Mouse (Mus musculus) hindbrain, embryonic 15.5 days (tissue): ENCODE measurements at regions not wholly inside any gene's neighbourhood (a gene's known extent, or its start where the extent isn't known, plus 50 kb on each side); places are given as distances from the start of the nearest gene placed in this dataset.
"Not testable (repeated sequence)": the region's sequence is repeated elsewhere in the genome, so short reads cannot be mapped to it uniquely, and the experiment has no call there.

Experiments used
- ATAC-seq: fragments of 200-750 bp; cut with Nextera tagmentation; 2 replicates; pipeline ENCODE4 v1.8.0; 2017; ENCODE audit warnings: low read depth, moderate number of reproducible peaks, moderate TSS enrichment; ENCODE audit not compliant: low FRiP score
- H3K27ac ChIP-seq: fragments of 300-500 bp; sonication (generic); replicated peaks from 2 replicates; pipeline ENCODE4 v1.5.1; 2015; ENCODE audit warnings: mild to moderate bottlenecking, inconsistent platforms
- H3K27me3 ChIP-seq: fragments of 300-500 bp; sonication (generic); 2 replicates; pipeline ENCODE4 v1.6.1; 2015; ENCODE audit warnings: control low read depth, inconsistent platforms
- H3K36me3 ChIP-seq: fragments of 300-500 bp; sonication (generic); 2 replicates; pipeline ENCODE4 v1.6.1; 2015; ENCODE audit warnings: control low read depth, inconsistent platforms
- H3K4me1 ChIP-seq: fragments of 300-500 bp; sonication (generic); replicated peaks from 2 replicates; pipeline ENCODE4 v1.6.1; 2015; ENCODE audit warnings: control low read depth, inconsistent platforms
- H3K4me2 ChIP-seq: fragments of 300-500 bp; sonication (generic); 2 replicates; pipeline ENCODE4 v1.6.1; 2015; ENCODE audit warnings: moderate library complexity, mild to moderate bottlenecking, inconsistent platforms
- H3K4me3 ChIP-seq: fragments of 300-500 bp; sonication (generic); 2 replicates; pipeline ENCODE4 v1.5.1; 2015; ENCODE audit warnings: mild to moderate bottlenecking, inconsistent platforms
- H3K9ac ChIP-seq: fragments of 300-500 bp; sonication (generic); 2 replicates; pipeline ENCODE4 v1.6.1; 2015; ENCODE audit warnings: inconsistent platforms
- H3K9me3 ChIP-seq: fragments of 300-500 bp; sonication (generic); 2 replicates; pipeline ENCODE4 v1.6.1; 2016; ENCODE audit warnings: control low read depth, inconsistent platforms
- WGBS: fragments of 180-500 bp; shearing (Covaris S2); methylation state at CpG from one replicate; pipeline ENCODE4 v1.1.7; 2015; 5-methylcytosine and 5-hydroxymethylcytosine counted together

DNA sequence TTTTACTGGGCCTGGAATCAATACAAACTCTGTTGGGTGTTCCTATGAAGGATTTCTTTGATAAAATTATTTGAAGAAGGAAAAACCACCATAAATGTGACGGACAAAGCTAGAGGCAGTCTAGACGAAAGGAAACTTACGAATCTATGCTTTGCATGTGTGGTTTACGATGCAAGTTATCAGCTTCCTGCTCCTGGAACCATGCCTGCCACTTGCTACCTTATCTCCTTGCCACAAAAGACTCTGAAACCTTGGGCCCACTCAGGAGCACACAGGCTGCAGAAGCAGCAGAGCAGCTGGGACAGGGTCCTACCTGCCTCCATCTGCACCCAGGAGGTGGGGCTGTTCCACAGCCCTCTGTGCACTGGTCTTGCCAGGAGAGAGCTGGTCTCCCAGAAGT, 287.5 kb downstream of the Arl6ip6 start:
- H3K27ac ChIP-seq, H3K36me3 ChIP-seq, H3K9ac ChIP-seq, ATAC-seq, H3K9me3 ChIP-seq, H3K27me3 ChIP-seq, H3K4me2 ChIP-seq, H3K4me3 ChIP-seq, H3K4me1 ChIP-seq: not testable (repeated sequence)
- WGBS = 94% methylated on average over 4 of the region's 4 CpGs

DNA sequence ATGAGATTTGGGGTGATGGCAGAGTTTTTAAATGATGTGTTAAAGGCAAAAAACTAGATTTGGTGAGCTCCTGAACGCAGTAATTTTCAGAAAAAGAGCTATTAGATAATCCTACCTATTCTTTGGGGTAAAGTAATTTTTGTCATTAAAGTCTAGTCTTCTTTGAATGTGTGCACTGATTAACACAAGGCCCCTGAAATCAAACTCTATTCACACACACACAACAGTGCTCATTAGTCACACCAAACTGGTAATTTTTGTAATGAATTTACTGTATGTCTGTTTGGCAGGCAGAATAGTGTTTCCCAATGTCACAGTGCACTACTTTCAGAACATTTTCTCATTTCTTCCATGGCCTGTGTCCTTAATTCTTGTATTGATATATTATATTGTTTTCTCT, 296.8 kb downstream of the Arl6ip6 start:
- Histone ChIP-seq H3K36me3 (no peaks in the 10 kb centered on the region), H3K27me3 (no peaks in the 10 kb centered on the region), H3K4me1 (0 out of 2 replicates have a peak, but pooled peaks cover 4% of the 10 kb centered on the region), H3K9ac (no peak overlapping the region), H3K27ac (no peak overlapping the region), H3K9me3 (no peaks in the 10 kb centered on the region), H3K4me2 (no peak overlapping the region), H3K4me3 (no peak overlapping the region)
- WGBS = 86% methylated on average over 1 of the region's 1 CpGs
- no peak for ATAC-seq

DNA sequence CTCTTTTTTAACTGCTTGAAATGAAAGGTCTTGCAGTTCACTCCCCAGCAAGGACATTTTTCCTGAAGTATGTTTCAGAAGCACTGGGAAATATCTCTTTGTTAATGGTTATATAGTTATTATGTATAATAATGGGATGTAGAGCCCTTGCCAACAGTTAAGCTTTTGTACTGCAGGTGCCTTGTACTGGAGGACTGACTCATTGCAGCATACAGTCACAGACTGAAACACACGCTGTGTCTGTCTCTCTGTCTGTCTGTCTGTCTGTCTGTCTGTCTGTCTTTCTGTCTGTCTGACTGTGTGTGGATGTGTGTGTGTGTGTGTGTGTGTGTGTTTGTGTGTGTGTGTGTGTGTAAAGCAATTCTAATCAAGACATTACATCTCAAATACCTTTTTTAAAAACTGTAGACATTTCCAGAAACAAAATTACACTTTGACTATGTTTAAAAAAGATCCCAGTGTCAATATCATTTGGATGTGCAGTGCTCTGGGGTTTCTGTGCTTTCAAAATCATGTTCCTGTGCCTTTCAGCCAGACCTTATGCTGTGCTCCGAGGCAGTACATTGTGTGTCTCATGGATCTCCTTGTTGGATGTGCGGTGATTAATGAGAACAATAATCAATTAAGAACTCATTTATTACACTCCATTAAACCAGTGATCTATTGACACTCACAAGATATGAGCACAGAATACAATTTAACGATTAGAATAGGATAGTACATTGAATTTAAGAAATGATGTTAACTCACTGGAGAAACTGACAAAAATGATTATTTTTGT, 299.5 kb downstream of the Arl6ip6 start:
- no peaks in the 10 kb centered on the region for H3K27me3 ChIP-seq
- H3K9me3 ChIP-seq = no peaks in the 10 kb centered on the region
- H3K9ac ChIP-seq = no peak overlapping the region
- H3K36me3 ChIP-seq = no peaks in the 10 kb centered on the region
- H3K4me3 ChIP-seq = no peak overlapping the region
- WGBS = 44% methylated on average over 4 of the region's 4 CpGs
- no peak overlapping the region for H3K4me2 ChIP-seq
- ATAC-seq = peak; percentile 51; the same call in 1 of the 2 replicates
- no peak overlapping the region for H3K27ac ChIP-seq
- H3K4me1 ChIP-seq = 0 out of 2 replicates have a peak, but pooled peaks cover 4% of the 10 kb centered on the region

DNA sequence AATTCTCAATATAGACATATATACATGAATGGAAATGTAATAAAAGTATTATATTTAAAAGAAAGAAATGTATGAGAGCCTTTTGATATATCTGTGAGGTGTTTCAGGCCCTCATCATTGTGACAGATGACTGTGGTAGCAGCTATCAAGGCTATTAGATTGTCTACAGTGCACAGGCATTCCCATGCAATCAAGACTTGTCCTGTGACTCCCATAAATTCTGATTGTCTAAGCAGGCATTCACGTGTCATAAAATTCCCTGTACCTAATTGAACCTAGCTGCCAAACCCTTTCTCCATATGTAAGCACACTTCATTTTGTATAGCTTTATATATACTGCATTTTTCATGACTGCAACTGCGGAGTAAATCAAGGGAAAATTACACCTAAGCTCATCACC, 301.3 kb downstream of the Arl6ip6 start:
- Histone ChIP-seq H3K27me3 (no peaks in the 10 kb centered on the region), H3K9me3 (no peaks in the 10 kb centered on the region), H3K4me3 (no peak overlapping the region), H3K36me3 (no peaks in the 10 kb centered on the region), H3K9ac (no peak overlapping the region), H3K4me2 (no peak overlapping the region), H3K4me1 (0 out of 2 replicates have a peak, but pooled peaks cover 4% of the 10 kb centered on the region), H3K27ac (no peak overlapping the region)
- 67% methylated on average over 2 of the region's 2 CpGs for WGBS
- ATAC-seq = no peak

DNA sequence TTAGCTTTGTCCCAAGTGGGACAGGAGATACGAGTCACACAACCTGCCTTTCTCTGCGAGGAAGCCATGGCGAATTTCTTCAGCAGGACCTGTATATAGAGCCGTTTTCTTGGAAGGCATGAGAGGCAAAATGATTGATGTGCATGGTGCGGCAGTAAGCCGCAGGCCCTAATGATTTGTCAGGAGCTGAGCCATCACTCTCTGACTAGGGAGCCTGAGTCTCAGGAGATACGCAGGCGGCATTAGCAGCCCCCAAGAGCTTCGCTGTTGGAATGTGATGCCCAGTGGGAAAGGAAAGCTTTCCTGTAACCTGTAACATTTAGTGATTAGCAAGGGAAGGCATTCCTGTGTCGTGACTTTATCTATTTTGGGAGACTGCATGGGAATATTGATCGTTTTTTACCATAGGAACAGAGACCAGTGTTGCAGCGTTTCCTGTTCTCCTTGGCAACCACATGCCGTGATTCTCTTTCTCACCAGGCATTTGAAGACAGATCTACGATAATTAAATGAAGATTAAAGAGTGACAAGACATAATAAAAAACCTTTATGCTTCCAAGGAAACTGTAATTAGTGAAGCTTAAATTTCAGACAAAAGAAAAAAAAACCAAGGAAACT, 310.2 kb downstream of the Arl6ip6 start:
- peak overlapping the region; percentile 31 for H3K4me3 ChIP-seq
- H3K9ac ChIP-seq = peak overlapping the region; percentile 34
- peak overlapping the region; percentile 56 for H3K27ac ChIP-seq
- peaks cover 6% of the 10 kb centered on the region; the same call in 1 of the 2 replicates for H3K4me1 ChIP-seq
- H3K36me3 ChIP-seq = no peaks in the 10 kb centered on the region
- H3K27me3 ChIP-seq = no peaks in the 10 kb centered on the region
- H3K4me2 ChIP-seq = peak overlapping the region; percentile 61
- ATAC-seq = peak; percentile 94
- WGBS = 21% methylated on average over 14 of the region's 14 CpGs
- no peaks in the 10 kb centered on the region for H3K9me3 ChIP-seq

DNA sequence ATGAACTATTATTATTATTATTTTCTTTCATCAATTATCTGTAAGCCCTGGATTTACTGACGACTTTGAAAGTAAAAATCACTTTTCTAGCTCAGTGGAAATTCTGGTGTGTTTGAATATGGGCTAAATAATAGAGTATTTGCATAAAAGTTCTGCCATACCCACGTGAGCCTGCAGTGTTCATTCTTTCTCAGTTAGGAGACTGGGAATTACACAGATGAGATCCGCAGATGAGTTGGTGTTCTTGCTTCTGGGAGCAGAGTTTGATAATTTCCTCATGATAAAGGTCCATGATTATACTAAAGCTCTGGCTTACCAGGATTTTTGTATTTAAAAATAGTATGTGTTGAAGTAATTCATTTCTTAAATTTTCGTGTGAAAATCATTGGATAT, 310.7 kb downstream of the Arl6ip6 start:
- H3K4me1 ChIP-seq = peaks cover 6% of the 10 kb centered on the region; the same call in 1 of the 2 replicates
- no peak overlapping the region for H3K4me3 ChIP-seq
- no peaks in the 10 kb centered on the region for H3K27me3 ChIP-seq
- H3K36me3 ChIP-seq = no peaks in the 10 kb centered on the region
- no peak for ATAC-seq
- H3K9me3 ChIP-seq = no peaks in the 10 kb centered on the region
- H3K27ac ChIP-seq = no peak overlapping the region
- whole genome bisulfite sequencing = 37% methylated on average over 4 of the region's 4 CpGs
- H3K4me2 ChIP-seq = peak overlapping the region; percentile 61
- no peak overlapping the region for H3K9ac ChIP-seq

DNA sequence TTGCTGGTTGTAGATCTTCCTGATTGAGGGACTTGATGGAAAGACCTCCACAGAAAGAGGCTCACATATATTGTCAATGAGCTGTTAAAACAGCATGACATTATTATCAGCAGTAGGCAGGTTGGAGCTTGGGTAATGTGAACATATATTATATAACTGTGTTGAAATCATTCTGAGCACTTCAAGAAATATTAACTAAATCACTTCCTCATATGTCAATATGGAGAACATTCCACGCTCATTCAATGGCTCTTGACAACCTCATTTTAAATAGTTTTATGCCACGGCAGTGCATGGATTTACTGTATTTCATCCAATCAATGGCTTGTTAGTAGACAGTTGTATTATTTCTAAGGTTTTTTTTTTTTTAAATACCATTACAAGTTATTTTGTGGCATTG, 350.6 kb downstream of the Arl6ip6 start:
- ATAC-seq = no peak
- 91% methylated on average over 2 of the region's 2 CpGs for WGBS
- no peaks in the 10 kb centered on the region for H3K27me3 ChIP-seq

DNA sequence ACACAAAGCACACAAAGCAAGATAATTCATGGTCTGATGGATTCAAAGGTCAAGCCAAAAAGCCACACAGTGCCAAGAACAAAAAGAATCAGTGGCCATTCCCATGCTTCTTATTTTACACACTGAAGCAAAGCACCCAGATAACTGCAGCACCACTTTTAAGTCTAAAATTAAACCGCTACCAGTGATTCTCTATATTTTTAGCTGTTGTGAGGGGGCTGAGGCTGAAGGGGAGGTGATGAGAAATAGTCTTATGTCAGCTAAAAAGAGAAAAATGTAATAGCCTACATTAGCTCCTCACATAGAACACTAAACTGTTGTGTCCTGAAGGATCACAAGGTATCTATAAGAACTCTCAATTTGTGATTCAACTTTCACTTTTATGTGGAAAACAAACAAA, 382.5 kb downstream of the Arl6ip6 start:
- no peak overlapping the region for H3K9ac ChIP-seq
- no peaks in the 10 kb centered on the region for H3K4me1 ChIP-seq
- no peak overlapping the region for H3K27ac ChIP-seq
- H3K27me3 ChIP-seq = no peaks in the 10 kb centered on the region
- H3K4me3 ChIP-seq = no peak overlapping the region
- no peaks in the 10 kb centered on the region for H3K9me3 ChIP-seq
- no peak overlapping the region for H3K4me2 ChIP-seq
- WGBS = 31% methylated on average over 1 of the region's 1 CpGs
- H3K36me3 ChIP-seq = no peaks in the 10 kb centered on the region
- ATAC-seq = no peak

More for the DNA sequence above, 350.6 kb downstream of the Arl6ip6 start:
- H3K4me2 ChIP-seq = no peak overlapping the region
- no peak overlapping the region for H3K4me3 ChIP-seq
- H3K4me1 ChIP-seq = no peaks in the 10 kb centered on the region
- H3K27ac ChIP-seq = no peak overlapping the region
- no peaks in the 10 kb centered on the region for H3K36me3 ChIP-seq
- H3K9ac ChIP-seq = no peak overlapping the region
- H3K9me3 ChIP-seq = 0 out of 2 replicates have a peak, but pooled peaks cover 4% of the 10 kb centered on the region

DNA sequence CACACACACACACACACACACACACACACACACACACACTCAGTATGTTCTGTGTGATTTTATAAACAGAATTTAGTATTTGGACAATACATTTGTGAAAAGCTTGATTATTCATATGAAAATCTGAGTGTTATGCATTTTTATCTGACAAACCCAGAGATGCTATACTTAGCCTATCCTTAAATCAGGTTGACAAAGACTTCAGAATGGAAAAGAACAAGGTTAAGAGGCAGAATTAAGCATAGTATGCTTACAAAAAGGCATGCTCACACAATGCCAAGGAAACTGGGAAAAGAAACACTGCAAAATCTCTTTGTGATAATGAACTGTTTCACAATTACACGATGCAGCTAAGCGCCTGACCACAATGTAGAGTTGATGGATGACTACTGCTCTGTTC, 414.3 kb downstream of the Arl6ip6 start:
- Histone ChIP-seq H3K4me1 (no peaks in the 10 kb centered on the region), H3K4me2 (no peak overlapping the region), H3K36me3 (no peaks in the 10 kb centered on the region), H3K27me3 (no peaks in the 10 kb centered on the region), H3K4me3 (no peak overlapping the region), H3K27ac (no peak overlapping the region), H3K9ac (no peak overlapping the region), H3K9me3 (no peaks in the 10 kb centered on the region)
- 63% methylated on average over 2 of the region's 2 CpGs for WGBS
- no peak for ATAC-seq

DNA sequence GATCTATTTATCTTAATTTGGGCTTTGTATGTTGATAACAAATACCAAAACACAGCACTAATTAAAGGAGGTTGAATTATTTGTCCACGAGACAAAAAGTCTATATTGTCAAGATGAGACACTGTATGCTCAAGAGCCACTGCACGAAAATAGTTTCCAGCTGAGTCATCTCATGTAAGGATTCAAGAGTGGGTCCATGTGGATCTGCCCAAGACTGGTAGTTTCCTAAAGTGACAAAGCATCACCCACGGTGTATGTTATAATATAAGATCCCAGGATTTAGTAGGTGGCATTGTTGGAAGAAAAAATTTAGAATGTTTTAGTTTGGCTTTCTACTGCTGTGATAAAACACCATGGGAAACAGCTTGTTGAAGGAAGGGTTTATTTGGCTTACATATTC, 428.2 kb downstream of the Arl6ip6 start:
- ATAC-seq = no peak
- Histone ChIP-seq H3K36me3 (no peaks in the 10 kb centered on the region), H3K9me3 (no peaks in the 10 kb centered on the region), H3K9ac (no peak overlapping the region), H3K4me3 (no peak overlapping the region), H3K27me3 (no peaks in the 10 kb centered on the region), H3K4me1 (no peaks in the 10 kb centered on the region), H3K4me2 (no peak overlapping the region), H3K27ac (no peak overlapping the region)
- WGBS = 86% methylated on average over 3 of the region's 3 CpGs

DNA sequence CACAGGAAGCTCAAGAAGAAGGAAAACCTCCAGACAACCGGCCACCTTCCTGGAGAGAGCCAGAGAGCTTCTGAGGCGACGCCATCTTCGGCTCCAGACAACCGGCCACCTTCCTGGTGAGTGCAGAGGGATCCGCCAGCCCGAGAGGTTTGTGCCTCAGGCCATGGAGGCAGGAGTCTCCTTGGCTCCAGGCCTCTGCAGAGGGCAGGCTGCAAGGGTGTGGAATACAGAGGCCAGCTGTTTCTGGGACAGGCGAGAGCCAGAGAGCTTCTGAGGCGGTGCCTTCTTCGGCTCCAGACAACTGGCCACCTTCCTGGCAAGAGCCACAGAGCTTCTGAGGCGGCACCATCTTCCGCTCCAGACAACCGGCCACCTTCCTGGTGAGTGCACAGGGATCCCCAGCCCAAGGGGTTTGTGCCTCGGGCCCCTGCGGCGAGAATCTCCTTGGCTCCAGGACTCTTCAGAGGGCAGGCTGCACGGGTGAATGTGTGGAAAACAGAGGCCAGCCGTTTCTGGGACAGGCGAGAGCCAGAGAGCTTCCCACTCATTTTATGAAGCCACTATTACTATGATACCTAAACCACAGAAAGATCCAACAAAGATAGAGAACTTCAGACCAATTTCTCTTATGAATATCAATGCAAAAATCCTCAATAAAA, 441.4 kb downstream of the Arl6ip6 start:
- H3K9ac ChIP-seq, H3K27me3 ChIP-seq, H3K27ac ChIP-seq, H3K4me3 ChIP-seq, H3K4me1 ChIP-seq, H3K4me2 ChIP-seq, H3K36me3 ChIP-seq, ATAC-seq, H3K9me3 ChIP-seq: not testable (repeated sequence)
- WGBS = 71% methylated on average over 19 of the region's 19 CpGs

DNA sequence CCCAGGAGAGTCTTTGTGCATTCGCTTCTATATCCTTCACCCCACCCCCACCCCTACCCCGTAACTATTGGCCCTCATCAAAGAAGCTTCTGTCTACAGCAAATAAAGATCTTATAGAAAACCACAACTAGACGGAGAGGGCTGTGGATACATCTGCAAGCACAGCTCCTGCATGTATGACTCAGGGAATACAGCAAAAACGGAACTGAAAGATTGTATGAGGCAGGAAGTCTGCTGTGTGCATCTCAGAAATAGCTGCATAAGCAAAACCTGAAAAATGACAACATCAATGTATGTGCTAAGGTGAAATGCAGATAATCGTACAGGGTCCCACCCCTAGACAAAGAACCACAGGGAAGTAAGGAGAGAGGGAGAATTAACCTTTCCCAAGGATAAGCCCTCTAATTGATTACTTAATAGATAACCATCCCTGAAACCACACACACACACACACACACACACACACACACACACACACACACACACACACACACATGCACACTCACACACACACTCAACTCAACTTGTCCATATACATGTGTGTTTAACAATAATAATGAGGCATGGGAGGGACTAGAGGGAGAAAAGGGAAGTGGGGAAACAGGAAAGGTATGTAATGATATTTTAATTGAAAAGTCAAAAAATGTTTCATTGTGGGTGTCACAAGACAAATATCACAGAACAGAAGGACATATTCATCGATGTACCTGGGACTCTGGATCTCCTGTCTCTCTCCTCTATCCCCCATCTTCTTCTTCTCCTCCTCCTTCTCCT, 416.6 kb downstream of the Rprm start:
- Histone ChIP-seq H3K4me1 (no peaks in the 10 kb centered on the region), H3K9ac (no peak overlapping the region), H3K27me3 (no peaks in the 10 kb centered on the region), H3K4me3 (no peak overlapping the region), H3K27ac (no peak overlapping the region), H3K36me3 (no peaks in the 10 kb centered on the region), H3K9me3 (no peaks in the 10 kb centered on the region), H3K4me2 (no peak overlapping the region)
- no peak for ATAC-seq
- WGBS = 86% methylated on average over 6 of the region's 6 CpGs
